Mouse (Mus musculus) MEL (cell line): ENCODE data around the gene Hist1h2ae. TPM values are rescaled to one million over a fixed set of nuclear protein-coding genes. Genes with fewer than 3 reads are reported as not detected.

Experiments used
- DNase-seq: peaks from one replicate; pipeline ENCODE4 v3.0.0; 2011; ENCODE audit warnings: low read depth, low spot score
- H3K27ac ChIP-seq: 2 replicates; pipeline ENCODE4 v1.5.1; 2012; ENCODE audit warnings: low read depth, mild to moderate bottlenecking, control low read depth, low read length, moderate library complexity; ENCODE audit not compliant: control insufficient read depth
- H3K27me3 ChIP-seq, 2 experiments: fragments of 150-350 bp in 1 of 2; sonication (generic) in 1 of 2; 2 replicates each; pipeline ENCODE4 v1.6.1; 2012; ENCODE audit warnings: low read length in 2 of 2, mild to moderate bottlenecking in 2 of 2, improper control_type of control experiment in 1 of 2, moderate library complexity in 1 of 2; ENCODE audit not compliant: insufficient read depth in 2 of 2, control insufficient read depth in 1 of 2
- H3K36me3 ChIP-seq, 2 experiments: 2 replicates each; pipeline ENCODE4 v1.6.1; 2012 to 2014; ENCODE audit warnings: low read length in 2 of 2, improper control_type of control experiment in 1 of 2, inconsistent platforms in 1 of 2, mild to moderate bottlenecking in 1 of 2; ENCODE audit not compliant: insufficient read depth in 2 of 2, control insufficient read depth in 1 of 2
- H3K4me1 ChIP-seq, 2 experiments: fragments of 150-350 bp in 1 of 2; sonication (generic) in 1 of 2; 2 replicates each; pipeline ENCODE4 v1.6.1; 2012; ENCODE audit warnings: low read length in 2 of 2, improper control_type of control experiment in 1 of 2, mild to moderate bottlenecking in 1 of 2; ENCODE audit not compliant: insufficient read depth in 2 of 2, control insufficient read depth in 1 of 2
- H3K4me3 ChIP-seq, 2 experiments: fragments of 150-350 bp in 1 of 2; sonication (generic) in 1 of 2; 2 replicates each; pipeline ENCODE4 v1.5.1; 2012; ENCODE audit warnings: low read depth in 2 of 2, low read length in 2 of 2, mild to moderate bottlenecking in 2 of 2, moderate library complexity in 2 of 2, control low read depth in 1 of 2, improper control_type of control experiment in 1 of 2; ENCODE audit not compliant: control insufficient read depth in 1 of 2, insufficient read depth in 1 of 2
- H3K79me2 ChIP-seq: 2 replicates; pipeline ENCODE4 v1.6.1; 2012; ENCODE audit warnings: mild to moderate bottlenecking, low read length, moderate library complexity; ENCODE audit not compliant: control insufficient read depth, poor library complexity, insufficient read depth
- H3K9ac ChIP-seq: 2 replicates; pipeline ENCODE4 v1.6.1; 2012; ENCODE audit warnings: low read depth, mild to moderate bottlenecking, control low read depth, low read length, moderate library complexity; ENCODE audit not compliant: control insufficient read depth, poor library complexity, severe bottlenecking
- H3K9me3 ChIP-seq: fragments of 150-350 bp; sonication (generic); replicated peaks from 2 replicates; pipeline ENCODE4 v1.6.1; 2012; ENCODE audit warnings: mild to moderate bottlenecking, low read length, improper control_type of control experiment, moderate library complexity; ENCODE audit not compliant: insufficient read depth
- CHD2 ChIP-seq: IDR thresholded peaks from 2 replicates; pipeline ENCODE4 v1.6.1; 2011; ENCODE audit warnings: low read length, improper control_type of control experiment
- CTCF ChIP-seq, 3 experiments: IDR thresholded peaks in 2 of 3; conservative IDR thresholded peaks in 1 of 3; 2 replicates each; pipeline ENCODE4 v1.5.1; 2011 to 2012; ENCODE audit warnings: low read length in 3 of 3, low read depth in 2 of 3, mild to moderate bottlenecking in 2 of 3, improper control_type of control experiment in 1 of 3, inconsistent platforms in 1 of 3, mixed read lengths in 1 of 3, moderate library complexity in 1 of 3; ENCODE audit not compliant: control insufficient read depth in 1 of 3, insufficient read depth in 1 of 3, poor library complexity in 1 of 3, severe bottlenecking in 1 of 3
- MAZ ChIP-seq: IDR thresholded peaks from 2 replicates; pipeline ENCODE4 v1.6.1; 2012; ENCODE audit warnings: low read depth, mild to moderate bottlenecking, inconsistent platforms, low read length, improper control_type of control experiment
- MEF2A ChIP-seq: IDR thresholded peaks from 2 replicates; pipeline ENCODE4 v1.6.1; 2014; ENCODE audit warnings: low read depth, mild to moderate bottlenecking, inconsistent platforms, low read length, improper control_type of control experiment; ENCODE audit not compliant: poor library complexity, insufficient replicate concordance, severe bottlenecking; ENCODE audit errors: extremely low read depth
- MYB ChIP-seq: IDR thresholded peaks from 2 replicates; pipeline ENCODE4 v1.6.1; 2011; ENCODE audit warnings: mild to moderate bottlenecking, low read depth, low read length, improper control_type of control experiment
- MYC ChIP-seq: IDR thresholded peaks from 2 replicates; pipeline ENCODE4 v1.6.1; 2011; ENCODE audit warnings: low read depth, mild to moderate bottlenecking, low read length, improper control_type of control experiment, moderate library complexity
- POLR2A ChIP-seq, 2 experiments: IDR thresholded peaks; 2 replicates each; pipeline ENCODE4 v1.6.1; 2011 to 2012; ENCODE audit warnings: low read length in 2 of 2, mild to moderate bottlenecking in 2 of 2, control low read depth in 1 of 2, improper control_type of control experiment in 1 of 2, low read depth in 1 of 2, moderate library complexity in 1 of 2; ENCODE audit not compliant: control insufficient read depth in 1 of 2, insufficient read depth in 1 of 2, poor library complexity in 1 of 2
- POLR2AphosphoS5 ChIP-seq: IDR thresholded peaks from 2 replicates; pipeline ENCODE4 v1.6.1; 2012; ENCODE audit warnings: low read depth, borderline replicate concordance, mild to moderate bottlenecking, inconsistent platforms, low read length, moderate library complexity, mixed read lengths
- TBP ChIP-seq: IDR thresholded peaks from 2 replicates; pipeline ENCODE4 v1.8.0; 2011; ENCODE audit warnings: low read depth, low read length, improper control_type of control experiment
- UBTF ChIP-seq: IDR thresholded peaks from 2 replicates; pipeline ENCODE4 v1.6.1; 2012; ENCODE audit warnings: low read depth, mild to moderate bottlenecking, inconsistent platforms, low read length, improper control_type of control experiment, moderate library complexity, borderline replicate concordance; ENCODE audit not compliant: insufficient read depth
- polyA plus RNA-seq, 2 experiments: library from polyadenylated mRNA; stranded (reverse) in 1 of 2; unstranded in 1 of 2; fragments of >175 nt in 1 of 2; fragments of >200 nt in 1 of 2; gene quantifications; 2 replicates each; pipeline versions ENCODE4 v1.2.1 to v1.2.4; 2012; ENCODE audit warnings: low replicate concordance in 2 of 2, low read depth in 1 of 2; ENCODE audit not compliant: insufficient read length in 2 of 2, insufficient read depth in 1 of 2, missing spikeins in 1 of 2
- total RNA-seq: library from RNA; depleted of rRNA; stranded (reverse); fragments of 300-350 nt; gene quantifications from 2 replicates; pipeline ENCODE4 v1.2.3, GENCODE M21; 2012

Hist1h2ae gene
- total and polyA plus RNA-seq, 3 experiments, result 3.3 to 560 TPM; not detected in 1

DNA sequence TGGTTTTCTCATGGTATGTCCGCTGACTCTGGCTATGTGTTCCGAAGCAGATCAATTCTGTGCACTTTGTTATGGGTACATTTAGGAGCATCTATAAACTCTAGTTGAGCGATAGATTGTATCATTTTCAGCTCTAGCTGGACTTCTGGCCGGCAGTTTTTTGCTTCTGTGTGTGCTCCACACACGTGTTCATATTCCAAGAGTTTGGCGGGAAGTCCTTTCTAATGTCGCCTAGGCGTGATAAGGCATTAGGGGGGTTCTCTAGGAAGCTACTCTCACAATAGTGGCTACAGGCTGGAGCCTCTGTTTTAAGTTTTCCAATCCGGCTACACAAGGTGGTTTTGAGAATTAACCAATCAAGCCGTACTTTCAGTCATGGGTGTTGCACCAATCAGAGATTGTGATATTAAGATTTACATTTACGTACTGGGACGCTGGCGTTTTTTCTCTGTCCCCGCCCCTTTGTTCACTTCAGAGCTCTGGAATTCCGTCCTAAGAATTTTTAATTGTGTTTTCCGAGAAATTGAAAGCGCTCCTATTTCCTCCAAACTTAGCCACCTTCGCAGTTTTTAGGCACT is 15.1 kb downstream of the Hist1h2ae start (continued):
- TF ChIP-seq MAZ (no peak), TBP (peak; percentile 95)
- TF ChIP-seq, all 39 proteins: peak for 3

DNA sequence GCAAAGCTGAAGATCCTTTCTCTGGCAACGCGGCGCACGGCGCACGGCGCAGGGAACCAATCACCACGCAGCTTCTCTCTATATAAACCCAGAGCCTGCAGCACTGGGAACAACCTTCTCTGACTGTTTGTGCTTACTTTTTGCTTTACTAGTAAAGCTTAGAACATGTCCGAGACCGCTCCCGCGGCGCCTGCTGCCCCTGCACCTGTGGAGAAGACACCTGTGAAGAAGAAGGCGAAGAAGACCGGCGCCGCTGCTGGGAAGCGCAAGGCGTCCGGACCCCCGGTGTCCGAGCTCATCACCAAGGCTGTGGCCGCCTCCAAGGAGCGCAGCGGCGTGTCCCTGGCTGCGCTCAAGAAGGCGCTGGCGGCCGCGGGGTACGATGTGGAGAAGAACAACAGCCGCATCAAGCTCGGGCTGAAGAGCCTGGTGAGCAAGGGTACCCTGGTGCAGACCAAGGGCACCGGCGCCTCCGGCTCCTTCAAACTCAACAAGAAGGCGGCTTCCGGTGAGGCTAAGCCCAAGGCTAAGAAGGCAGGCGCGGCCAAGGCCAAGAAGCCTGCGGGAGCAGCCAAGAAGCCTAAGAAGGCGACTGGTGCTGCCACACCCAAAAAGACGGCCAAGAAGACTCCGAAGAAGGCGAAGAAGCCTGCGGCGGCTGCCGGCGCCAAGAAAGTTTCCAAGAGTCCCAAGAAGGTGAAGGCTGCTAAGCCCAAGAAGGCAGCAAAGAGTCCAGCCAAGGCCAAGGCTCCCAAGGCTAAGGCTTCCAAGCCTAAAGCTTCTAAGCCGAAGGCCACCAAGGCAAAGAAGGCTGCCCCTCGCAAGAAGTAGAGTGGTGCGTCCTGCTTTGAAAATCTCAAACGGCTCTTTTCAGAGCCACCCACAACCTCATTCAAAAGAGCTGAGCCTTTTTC is 15.8 kb downstream of the Hist1h2ae start:
- 0 out of 6 replicates have a peak, but pooled peaks of 1 of the 3 experiments have one; percentile 6 for TF ChIP-seq CTCF (IDR thresholded peaks at IDR 0.05 in 2 of 3, conservative IDR thresholded peaks at IDR 0.05 in 1 of 3; ENCODE audit: control insufficient read depth in 1 of 3, insufficient read depth in 1 of 3, low read depth in 2 of 3, low read length in 3 of 3, poor library complexity in 1 of 3, severe bottlenecking in 1 of 3)
- TF ChIP-seq POLR2A (IDR thresholded peaks at IDR 0.05; ENCODE audit: control insufficient read depth in 1 of 2, insufficient read depth in 1 of 2, low read depth in 1 of 2, low read length in 2 of 2, poor library complexity in 1 of 2), result peak; percentile 88 to 99
- TF ChIP-seq UBTF, result peak; percentile 98; the same call in 1 of the 2 replicates
- no peak for TF ChIP-seq CHD2
- no peak for TF ChIP-seq MYB
- TF ChIP-seq POLR2AphosphoS5, result 0 out of 2 replicates have a peak, but pooled peaks have one; percentile 96
- TF ChIP-seq TBP, result peak; percentile 99
- Histone ChIP-seq H3K9ac (peak overlapping the region; percentile 93), H3K36me3 (peaks cover 0 to 35% of the 10 kb centered on the region in 2 experiments; a peak in 2 of 4 replicates), H3K27ac (peak overlapping the region; percentile 98), H3K4me3 (peak overlapping the region; percentile 2 to 48), H3K9me3 (no peaks in the 10 kb centered on the region), H3K4me1 (peaks cover 0 to 11% of the 10 kb centered on the region in 2 experiments; a peak in 1 of 4 replicates), H3K79me2 (peaks cover 3% of the 10 kb centered on the region; the same call in 1 of the 2 replicates), H3K27me3 (no peaks in the 10 kb centered on the region)
- peak; percentile 94 for DNase-seq

- H3K9ac ChIP-seq, result peak overlapping the region; percentile 93
Measured at GRCm38 (mm10) chr13:23554393-23554792, 16.6 kb downstream of the Hist1h2ae start.

More at GRCm38 (mm10) chr13:23554393-23554792, 16.6 kb downstream of the Hist1h2ae start:
- Histone ChIP-seq H3K9me3 (no peaks in the 10 kb centered on the region), H3K27me3 (no peaks in the 10 kb centered on the region), H3K36me3 (peaks cover 0 to 39% of the 10 kb centered on the region in 2 experiments; a peak in 2 of 4 replicates)
- TF ChIP-seq MEF2A (no peak), MYC (no peak)
- TF ChIP-seq, all 39 proteins: peak for 0
- H3K79me2 ChIP-seq, result peaks cover 3% of the 10 kb centered on the region; the same call in 1 of the 2 replicates
- H3K4me3 ChIP-seq, result peak overlapping the region; percentile 2 to 46; a peak in 2 of 4 replicates
- H3K4me1 ChIP-seq, result peaks cover 0 to 11% of the 10 kb centered on the region in 2 experiments; a peak in 1 of 4 replicates
- H3K27ac ChIP-seq, result peak overlapping the region; percentile 98
- peak; percentile 69 for DNase-seq
